Mouse (Mus musculus) cerebellum, adult 2 months (tissue): ENCODE measurements around the gene Ppp1r12a.

Experiments
- CTCF ChIP-seq: fragments of 200-500 bp; IDR thresholded peaks from 2 replicates; pipeline ENCODE4 v1.5.1; 2011; ENCODE audit warnings: low read depth, mild to moderate bottlenecking, control low read depth, low read length, moderate library complexity, borderline replicate concordance; ENCODE audit not compliant: insufficient read depth
- POLR2A ChIP-seq: fragments of 200-500 bp; IDR thresholded peaks from 2 replicates; pipeline ENCODE4 v1.6.1; 2011; ENCODE audit warnings: low read length, control low read depth, borderline replicate concordance; ENCODE audit not compliant: insufficient read depth

DNA sequence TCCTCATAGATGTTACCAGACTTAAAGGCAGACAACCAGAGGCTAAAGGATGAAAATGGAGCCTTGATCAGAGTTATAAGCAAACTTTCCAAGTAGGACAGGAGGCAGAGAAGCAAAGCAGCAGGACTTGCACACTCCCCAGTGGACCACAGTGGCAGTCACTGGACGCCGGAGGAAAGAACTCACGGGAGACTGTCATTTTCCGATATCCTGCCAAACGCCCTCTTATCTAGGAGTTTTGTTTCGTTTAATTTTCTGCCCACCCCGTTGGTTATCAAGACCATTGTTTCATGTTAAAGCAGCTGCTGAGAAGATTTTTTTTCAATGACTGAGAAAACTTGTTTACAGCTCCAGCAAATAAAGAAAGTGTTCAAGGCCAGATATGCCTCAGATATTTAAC lies 115.2 kb downstream of the Ppp1r12a start:
- TF ChIP-seq CTCF = no peak
- no peak for TF ChIP-seq POLR2A
